Mouse (Mus musculus) stomach, embryonic 14.5 days (tissue): ENCODE data around the gene E330021D16Rik. TPM values are rescaled to one million over a fixed set of nuclear protein-coding genes. Genes with fewer than 3 reads are reported as not detected.

Source experiments
- ATAC-seq: fragments of 200-750 bp; cut with Nextera tagmentation; 2 replicates; pipeline ENCODE4 v1.8.0; 2017; ENCODE audit warnings: low read depth, moderate TSS enrichment; ENCODE audit not compliant: insufficient number of reproducible peaks, insufficient read depth, low FRiP score
- H3K27ac ChIP-seq: fragments of 300-500 bp; sonication (generic); 2 replicates; pipeline ENCODE4 v1.5.1; 2014; ENCODE audit warnings: mild to moderate bottlenecking, low read length, moderate library complexity, mixed read lengths
- H3K27me3 ChIP-seq: fragments of 300-500 bp; sonication (generic); 2 replicates; pipeline ENCODE4 v1.6.1; 2014; ENCODE audit warnings: low read length, control low read depth, mixed read lengths; ENCODE audit not compliant: control insufficient read depth, insufficient read depth
- H3K36me3 ChIP-seq: fragments of 300-500 bp; sonication (generic); 2 replicates; pipeline ENCODE4 v1.6.1; 2014; ENCODE audit warnings: mild to moderate bottlenecking, control low read depth, low read length, moderate library complexity, mixed read lengths; ENCODE audit not compliant: control insufficient read depth, insufficient read depth
- H3K4me1 ChIP-seq: fragments of 300-500 bp; sonication (generic); 2 replicates; pipeline ENCODE4 v1.6.1; 2014; ENCODE audit warnings: low read length, control low read depth, mixed read lengths; ENCODE audit not compliant: control insufficient read depth, insufficient read depth
- H3K4me2 ChIP-seq: fragments of 300-500 bp; sonication (generic); replicated peaks from 2 replicates; pipeline ENCODE4 v1.6.1; 2014; ENCODE audit warnings: low read depth, low read length, control low read depth
- H3K4me3 ChIP-seq: fragments of 300-500 bp; sonication (generic); 2 replicates; pipeline ENCODE4 v1.5.1; 2014; ENCODE audit warnings: low read depth, low read length, control low read depth
- H3K9ac ChIP-seq: fragments of 300-500 bp; sonication (generic); replicated peaks from 2 replicates; pipeline ENCODE4 v1.6.1; 2014; ENCODE audit warnings: low read depth, mild to moderate bottlenecking, control low read depth, low read length, moderate library complexity, mixed read lengths
- H3K9me3 ChIP-seq: fragments of 300-500 bp; sonication (generic); 2 replicates; pipeline ENCODE4 v1.6.1; 2016; ENCODE audit warnings: low read depth, low read length, control low read depth; ENCODE audit not compliant: control insufficient read depth
- WGBS: fragments of 180-500 bp; shearing (Covaris S2); extraction: QIAGEN DNeasy Blood & Tissue Kit; methylation state at CpG from one replicate; pipeline ENCODE4 v1.1.7; 2014; 5-methylcytosine and 5-hydroxymethylcytosine counted together
- polyA plus RNA-seq: library from polyadenylated mRNA; unstranded; fragments of >200 nt; fragmentation: Nextera tagmentation; extraction: Ambion mirVana; gene quantifications from 2 replicates; pipeline ENCODE4 v1.2.1, GENCODE M21; 2014

E330021D16Rik gene
- polyA plus RNA-seq, 1 experiment from 2014 or later = 0.36 TPM

DNA sequence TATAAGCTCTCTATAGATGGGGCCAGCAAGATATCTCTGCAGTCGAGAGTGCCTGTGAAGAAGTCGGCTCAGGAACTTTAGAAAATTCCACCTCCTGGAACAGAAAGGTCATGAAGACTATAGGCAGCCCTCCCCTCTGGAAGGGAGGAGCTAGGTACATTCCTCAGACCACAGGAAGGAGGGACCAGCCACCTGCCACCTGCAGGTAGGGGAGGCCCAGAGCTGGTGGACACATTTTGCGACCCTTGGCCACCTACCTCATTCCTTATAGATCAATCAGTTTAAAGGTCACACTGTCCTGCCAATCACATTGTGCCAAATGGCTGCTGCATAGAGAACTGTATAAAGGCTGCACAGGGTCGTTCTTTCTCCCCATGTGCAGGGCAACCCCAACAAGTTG lies 14.1 kb upstream of the E330021D16Rik start:
- Histone ChIP-seq H3K36me3 (no peaks in the 10 kb centered on the region), H3K9ac (no peak overlapping the region), H3K4me1 (0 out of 2 replicates have a peak, but pooled peaks cover 3% of the 10 kb centered on the region), H3K4me3 (no peak overlapping the region), H3K9me3 (no peaks in the 10 kb centered on the region), H3K27ac (no peak overlapping the region; the same call in 1 of the 2 replicates), H3K4me2 (no peak overlapping the region), H3K27me3 (no peaks in the 10 kb centered on the region)
- WGBS = 21% methylated on average over 4 of the region's 4 CpGs
- peak; percentile 58; the same call in 1 of the 2 replicates for ATAC-seq

DNA sequence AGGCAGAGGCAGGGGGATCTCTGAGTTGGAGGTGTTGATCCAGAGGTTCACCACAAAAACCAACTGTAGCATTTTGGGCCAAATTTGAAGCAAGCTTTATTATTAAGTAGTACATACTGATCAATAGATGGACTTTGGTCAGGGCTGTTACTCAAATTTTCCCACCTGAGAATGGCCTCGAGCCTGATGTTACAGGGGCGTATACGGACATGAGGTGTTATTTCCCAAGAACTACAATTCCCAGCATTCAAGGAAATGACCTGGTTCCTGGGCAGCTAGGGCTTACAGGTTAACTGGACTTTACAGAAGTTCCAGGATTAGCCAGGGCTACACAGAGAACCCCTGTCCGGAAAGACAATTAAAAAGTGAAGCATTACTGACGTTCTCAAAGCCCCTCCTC lies 13.0 kb upstream of the E330021D16Rik start:
- ATAC-seq = no peak
- H3K9me3 ChIP-seq = no peaks in the 10 kb centered on the region
- no peak overlapping the region for H3K4me3 ChIP-seq
- no peak overlapping the region for H3K27ac ChIP-seq
- H3K4me1 ChIP-seq = 0 out of 2 replicates have a peak, but pooled peaks cover 3% of the 10 kb centered on the region
- no peak overlapping the region for H3K9ac ChIP-seq
- no peaks in the 10 kb centered on the region for H3K27me3 ChIP-seq
- H3K36me3 ChIP-seq = no peaks in the 10 kb centered on the region
- no peak overlapping the region for H3K4me2 ChIP-seq
- 82% methylated on average over 5 of the region's 5 CpGs for WGBS

DNA sequence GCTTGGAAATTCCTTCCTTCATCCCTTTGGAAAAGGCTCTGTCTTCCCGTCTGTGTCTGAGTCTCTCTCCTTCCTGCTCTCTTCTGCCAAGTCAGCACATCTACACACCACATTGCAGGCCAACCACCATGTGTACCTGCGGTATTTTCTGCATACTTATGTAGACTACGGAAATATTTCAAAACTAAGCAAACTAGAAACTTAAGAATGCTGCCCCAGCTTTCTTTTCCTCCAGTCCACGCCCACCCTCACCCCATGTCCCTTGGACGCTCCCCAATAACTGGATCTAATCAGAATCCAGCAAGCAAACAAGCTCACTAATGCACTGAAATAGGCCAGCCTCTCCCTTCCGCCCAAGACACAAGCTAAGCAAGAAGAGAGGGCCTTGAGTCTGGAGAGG lies 11.9 kb upstream of the E330021D16Rik start:
- WGBS = 65% methylated on average over 6 of the region's 6 CpGs
- H3K9me3 ChIP-seq = no peaks in the 10 kb centered on the region
- no peak overlapping the region for H3K9ac ChIP-seq
- H3K27ac ChIP-seq = no peak overlapping the region; the same call in 1 of the 2 replicates
- peak; percentile 35; the same call in 1 of the 2 replicates for ATAC-seq
- no peak overlapping the region for H3K4me2 ChIP-seq
- 0 out of 2 replicates have a peak, but pooled peaks cover 3% of the 10 kb centered on the region for H3K4me1 ChIP-seq
- no peaks in the 10 kb centered on the region for H3K27me3 ChIP-seq
- no peak overlapping the region for H3K4me3 ChIP-seq
- no peaks in the 10 kb centered on the region for H3K36me3 ChIP-seq

DNA sequence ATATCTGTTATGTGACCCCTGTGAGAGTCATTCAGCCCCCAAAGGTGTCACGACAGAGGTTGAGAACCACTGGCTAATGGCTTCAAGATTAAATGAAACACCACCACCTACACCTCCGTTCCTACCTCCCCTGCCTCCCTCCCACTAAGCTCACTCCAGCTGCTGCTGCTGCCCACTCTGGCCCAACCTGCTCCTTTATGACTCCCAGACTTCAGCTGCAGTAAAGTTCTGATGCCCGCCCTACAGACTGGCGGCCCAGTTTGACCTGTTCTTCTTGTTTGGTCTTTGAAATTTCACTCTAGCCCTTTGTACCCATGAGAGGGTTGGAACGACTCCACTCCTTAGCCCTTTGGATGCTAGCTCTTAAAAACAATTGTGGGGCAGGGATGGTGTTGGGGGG lies 10.6 kb upstream of the E330021D16Rik start:
- no peaks in the 10 kb centered on the region for H3K4me1 ChIP-seq
- H3K27me3 ChIP-seq = no peaks in the 10 kb centered on the region
- ATAC-seq = no peak
- no peak overlapping the region for H3K4me2 ChIP-seq
- no peak overlapping the region for H3K9ac ChIP-seq
- no peak overlapping the region for H3K4me3 ChIP-seq
- no peaks in the 10 kb centered on the region for H3K36me3 ChIP-seq
- WGBS = 76% methylated on average over 5 of the region's 5 CpGs
- no peaks in the 10 kb centered on the region for H3K9me3 ChIP-seq
- peak overlapping the region; percentile 73; the same call in 1 of the 2 replicates for H3K27ac ChIP-seq

DNA sequence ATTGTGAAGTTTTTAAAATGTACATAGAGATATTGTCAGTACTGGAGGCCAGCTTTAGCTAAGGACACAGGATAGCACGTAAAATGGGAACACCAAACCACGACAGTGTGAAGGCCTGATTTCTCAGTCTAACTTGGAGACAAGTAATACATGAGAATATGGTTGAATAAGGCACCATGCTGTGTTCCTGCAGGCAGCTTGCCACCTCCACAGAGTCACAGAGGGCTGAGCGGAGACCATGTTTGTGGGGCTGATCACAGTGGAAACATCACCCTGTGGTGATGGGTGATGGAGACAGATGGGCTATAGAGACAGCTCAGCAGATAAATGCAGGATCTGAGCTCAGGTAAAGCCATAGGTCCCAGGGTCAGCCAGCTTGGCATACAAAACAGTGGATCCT lies 8.8 kb upstream of the E330021D16Rik start:
- ATAC-seq = no peak
- 87% methylated on average over 3 of the region's 3 CpGs for WGBS
- H3K27me3 ChIP-seq = no peaks in the 10 kb centered on the region
- no peaks in the 10 kb centered on the region for H3K4me1 ChIP-seq
- no peak overlapping the region for H3K4me2 ChIP-seq
- H3K36me3 ChIP-seq = no peaks in the 10 kb centered on the region
- H3K9ac ChIP-seq = no peak overlapping the region
- peak overlapping the region; percentile 73; the same call in 1 of the 2 replicates for H3K27ac ChIP-seq
- no peaks in the 10 kb centered on the region for H3K9me3 ChIP-seq
- no peak overlapping the region for H3K4me3 ChIP-seq

DNA sequence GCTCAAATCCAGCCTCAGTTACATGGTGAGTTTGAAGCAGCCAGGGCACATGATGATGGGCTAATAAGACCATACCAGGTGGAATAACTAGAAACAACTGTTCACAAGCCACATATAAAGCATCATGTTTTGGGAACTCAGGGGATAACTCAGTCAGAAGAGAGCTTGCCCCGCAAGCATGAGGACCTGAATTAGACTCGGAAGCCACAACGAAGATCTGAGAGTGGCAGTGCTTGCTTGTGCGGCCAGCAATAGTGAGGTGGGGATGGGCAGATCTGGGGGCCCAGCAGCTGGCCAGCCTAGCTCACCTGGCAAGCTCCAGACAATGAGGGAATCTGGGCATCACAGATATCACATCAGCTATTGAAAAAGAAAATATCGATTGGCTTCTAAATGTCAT lies 7.8 kb upstream of the E330021D16Rik start:
- Histone ChIP-seq H3K4me2 (no peak overlapping the region), H3K27me3 (no peaks in the 10 kb centered on the region), H3K9ac (no peak overlapping the region), H3K9me3 (no peaks in the 10 kb centered on the region), H3K4me3 (no peak overlapping the region), H3K36me3 (no peaks in the 10 kb centered on the region), H3K4me1 (no peaks in the 10 kb centered on the region), H3K27ac (no peak overlapping the region)
- 81% methylated on average over 5 of the region's 5 CpGs for WGBS
- no peak for ATAC-seq

DNA sequence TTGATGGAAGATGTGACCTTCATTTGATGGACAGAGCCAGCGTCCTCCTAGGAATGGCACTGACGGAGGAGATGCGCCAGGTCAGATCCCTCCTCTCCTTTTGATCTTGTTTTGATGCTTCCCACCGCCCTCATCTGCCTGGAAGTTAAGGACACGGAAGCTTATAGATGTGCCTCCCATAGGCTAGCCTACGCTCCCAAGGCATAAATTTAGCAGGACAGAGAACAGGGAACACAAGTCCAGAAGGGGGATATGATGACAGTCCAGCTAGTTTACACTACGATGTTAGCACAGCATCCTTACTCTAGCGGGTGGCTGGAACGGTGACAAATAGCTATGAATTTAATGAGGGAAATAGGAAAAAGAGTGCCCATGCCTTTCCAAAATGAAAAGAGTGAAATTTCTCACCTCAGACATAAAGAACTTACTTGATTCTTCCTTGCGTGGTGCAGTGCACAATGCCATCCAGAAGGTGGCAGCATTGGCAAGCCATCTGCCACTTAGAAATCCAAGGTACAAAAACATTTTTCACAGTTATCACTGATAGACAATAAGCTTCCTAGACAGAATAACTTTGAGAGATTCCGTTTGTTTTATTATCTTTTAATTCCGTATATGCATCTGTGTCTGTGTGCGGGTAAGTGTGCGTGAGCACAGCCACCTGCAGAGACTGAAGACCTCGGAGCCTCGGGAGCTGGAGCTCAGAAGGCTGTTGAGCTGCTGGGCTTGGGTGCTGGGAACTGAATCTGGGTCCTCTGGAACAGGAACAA lies 6.9 kb upstream of the E330021D16Rik start:
- H3K9me3 ChIP-seq = no peaks in the 10 kb centered on the region
- H3K4me3 ChIP-seq = no peak overlapping the region
- H3K36me3 ChIP-seq = no peaks in the 10 kb centered on the region
- WGBS = 64% methylated on average over 16 of the region's 16 CpGs
- H3K4me2 ChIP-seq = no peak overlapping the region
- no peak overlapping the region for H3K9ac ChIP-seq
- no peak overlapping the region for H3K27ac ChIP-seq
- no peaks in the 10 kb centered on the region for H3K4me1 ChIP-seq
- no peaks in the 10 kb centered on the region for H3K27me3 ChIP-seq
- no peak for ATAC-seq

DNA sequence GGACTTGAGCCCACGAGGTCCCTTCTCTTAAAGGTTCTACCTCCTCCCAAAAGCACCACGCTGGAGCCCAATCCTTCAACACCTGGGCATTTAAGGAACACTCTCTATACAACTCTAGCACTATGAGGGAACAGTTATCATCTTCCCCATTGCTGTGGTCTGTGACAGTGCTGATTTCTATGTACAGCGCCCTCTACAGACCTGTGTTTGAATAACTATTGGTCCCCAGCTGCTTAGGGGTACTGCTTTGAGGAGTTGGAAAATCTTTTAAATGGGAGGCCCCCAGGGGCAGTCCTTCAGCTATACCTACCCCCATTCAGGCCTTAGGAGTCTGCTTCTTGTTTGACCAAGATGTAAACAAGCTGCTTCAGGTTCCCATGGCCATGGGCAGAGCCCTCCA lies 5.7 kb upstream of the E330021D16Rik start:
- Histone ChIP-seq H3K9me3 (no peaks in the 10 kb centered on the region), H3K4me2 (no peak overlapping the region)

More for the DNA sequence above, 5.7 kb upstream of the E330021D16Rik start:
- no peak overlapping the region for H3K9ac ChIP-seq
- 57% methylated on average over 3 of the region's 3 CpGs for WGBS
- no peak overlapping the region for H3K4me3 ChIP-seq
- no peaks in the 10 kb centered on the region for H3K4me1 ChIP-seq
- 0 out of 2 replicates have a peak, but pooled peaks have one; percentile 12 for ATAC-seq
- no peaks in the 10 kb centered on the region for H3K27me3 ChIP-seq
- no peaks in the 10 kb centered on the region for H3K36me3 ChIP-seq
- no peak overlapping the region for H3K27ac ChIP-seq
